ENCODE assay signal across 9 mouse cellular contexts in the genomic region with DNA sequence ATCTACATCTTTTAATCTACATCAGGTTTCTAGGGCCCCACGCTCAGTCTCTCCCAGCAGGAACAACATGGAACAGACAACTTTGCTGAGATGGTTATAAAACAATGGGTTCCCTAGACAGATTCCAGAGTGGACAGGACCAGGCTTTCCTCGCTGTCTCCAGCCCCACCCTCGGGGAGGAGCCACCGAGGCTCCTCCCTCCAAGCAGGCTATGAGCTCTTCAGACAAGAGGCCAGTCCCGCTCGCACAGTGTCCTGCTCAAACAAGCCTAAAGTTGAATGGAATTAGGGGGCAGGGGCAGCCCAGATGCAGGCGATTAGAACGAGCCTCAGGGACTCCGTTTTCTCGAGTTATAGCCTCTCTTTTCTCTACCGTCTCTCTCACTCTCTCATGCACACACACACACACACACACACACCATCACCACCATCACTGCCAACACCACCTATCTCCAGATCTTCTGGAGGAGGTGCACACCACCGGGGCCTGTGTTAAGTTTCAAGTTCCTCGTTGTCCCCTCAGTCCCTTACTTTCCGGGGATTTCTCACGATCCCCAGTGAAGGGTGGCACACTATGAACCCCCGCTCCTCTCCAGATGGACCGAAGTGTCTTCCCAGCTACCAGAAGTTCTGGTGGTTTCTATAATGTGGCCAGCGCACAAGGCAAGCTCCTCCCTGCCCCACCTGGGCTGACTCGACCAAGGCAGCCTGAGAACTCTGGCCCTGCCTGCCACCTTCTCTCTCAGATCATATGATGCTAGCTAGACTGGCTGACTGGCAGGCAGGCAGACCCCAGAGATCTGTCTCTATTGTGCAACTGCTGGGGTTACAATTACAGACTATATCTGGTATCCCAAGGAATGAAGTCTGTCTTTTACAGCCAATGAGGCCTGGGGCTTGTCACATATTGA. TPM values are rescaled to one million over a fixed set of nuclear protein-coding genes. Genes with fewer than 3 reads are reported as not detected.
DNase-seq lines count a peak whose midpoint lies in the region; ATAC-seq and TF ChIP-seq lines count a peak whose summit lies in the region.
"Had no signal": no experiment of that assay in that cellular context is flagged by ENCODE, and none has a peak within 500 bp of the region (broad histone marks: within the 10 kb centered on the region; RNA-seq: fewer than 3 reads in every experiment).

No protein-coding gene starts in this region.

- 44% methylated on average over 19 of the region's 19 CpGs for WGBS in stomach, embryonic 14.5 days
- 47% methylated on average over 19 of the region's 19 CpGs for WGBS in stomach, postnatal 0 days
- WGBS in forebrain, embryonic 14.5 days: 14% methylated on average over 19 of the region's 19 CpGs
- WGBS in midbrain, embryonic 10.5 days: 24% methylated on average over 19 of the region's 19 CpGs
- WGBS in kidney, embryonic 15.5 days: 42% methylated on average over 19 of the region's 19 CpGs

- H3K4me3 ChIP-seq in stomach, embryonic 14.5 days (ENCODE audit: low read depth, low read length): no peak overlapping the region
- no peak overlapping the region for H3K4me3 ChIP-seq in stomach, postnatal 0 days (ENCODE audit: low read depth, low read length)
- no peak overlapping the region for H3K4me3 ChIP-seq in forebrain, embryonic 14.5 days (ENCODE audit: low read depth, low read length)
- H3K4me3 ChIP-seq in midbrain, embryonic 10.5 days: peak overlapping the region; percentile 31
- no peak overlapping the region for H3K4me3 ChIP-seq in kidney, embryonic 15.5 days (replicated peaks)
- H3K4me3 ChIP-seq: left cerebral cortex, adult 2 months had no signal

- H3K27ac ChIP-seq in stomach, embryonic 14.5 days (ENCODE audit: low read length): no peak overlapping the region
- H3K27ac ChIP-seq in stomach, postnatal 0 days (replicated peaks): no peak overlapping the region
- peak overlapping the region; percentile 81 for H3K27ac ChIP-seq in forebrain, embryonic 14.5 days (ENCODE audit: low read depth, low read length)
- peak overlapping the region; percentile 80 for H3K27ac ChIP-seq in midbrain, embryonic 10.5 days (replicated peaks)
- no peak overlapping the region for H3K27ac ChIP-seq in kidney, embryonic 15.5 days
- H3K27ac ChIP-seq: left cerebral cortex, adult 2 months had no signal

- 0 out of 2 replicates have a peak, but pooled peaks have one; percentile 51 for ATAC-seq in stomach, embryonic 14.5 days (ENCODE audit: insufficient number of reproducible peaks, insufficient read depth, low FRiP score, low read depth)
- ATAC-seq in stomach, postnatal 0 days (ENCODE audit: low FRiP score, low TSS enrichment): no peak
- peak; percentile 45 for ATAC-seq in forebrain, embryonic 14.5 days
- ATAC-seq in kidney, embryonic 15.5 days (replicated peaks; ENCODE audit: low FRiP score): no peak

- H3K36me3 ChIP-seq in stomach, embryonic 14.5 days (ENCODE audit: control insufficient read depth, insufficient read depth, low read length): no peaks in the 10 kb centered on the region
- no peaks in the 10 kb centered on the region for H3K36me3 ChIP-seq in stomach, postnatal 0 days (ENCODE audit: control insufficient read depth, insufficient read depth, low read length)
- H3K36me3 ChIP-seq in forebrain, embryonic 14.5 days (ENCODE audit: control insufficient read depth, insufficient read depth, low read length): peaks cover 6% of the 10 kb centered on the region
- peaks cover 14% of the 10 kb centered on the region for H3K36me3 ChIP-seq in midbrain, embryonic 10.5 days
- no peaks in the 10 kb centered on the region for H3K36me3 ChIP-seq in kidney, embryonic 15.5 days

- H3K27me3 ChIP-seq in stomach, embryonic 14.5 days (ENCODE audit: control insufficient read depth, insufficient read depth, low read length): no peaks in the 10 kb centered on the region
- no peaks in the 10 kb centered on the region for H3K27me3 ChIP-seq in stomach, postnatal 0 days (ENCODE audit: control insufficient read depth, insufficient read depth, low read length)
- no peaks in the 10 kb centered on the region for H3K27me3 ChIP-seq in forebrain, embryonic 14.5 days (replicated peaks; ENCODE audit: control insufficient read depth, insufficient read depth, low read length)
- H3K27me3 ChIP-seq in midbrain, embryonic 10.5 days (ENCODE audit: low read depth, poor library complexity, severe bottlenecking): no peaks in the 10 kb centered on the region
- peaks cover 7% of the 10 kb centered on the region; the same call in 1 of the 2 replicates for H3K27me3 ChIP-seq in kidney, embryonic 15.5 days

- H3K9ac ChIP-seq in stomach, embryonic 14.5 days (replicated peaks; ENCODE audit: low read depth, low read length): no peak overlapping the region
- H3K9ac ChIP-seq in stomach, postnatal 0 days (ENCODE audit: low read length): no peak overlapping the region
- H3K9ac ChIP-seq in forebrain, embryonic 14.5 days (ENCODE audit: low read length): peak overlapping the region; percentile 40; the same call in 1 of the 2 replicates
- no peak overlapping the region for H3K9ac ChIP-seq in kidney, embryonic 15.5 days

- DNase-seq in stomach, postnatal 0 days (ENCODE audit: low spot score): no peak
- DNase-seq in forebrain, embryonic 14.5 days (ENCODE audit: low spot score): peak; percentile 82
- DNase-seq in midbrain, embryonic 10.5 days (ENCODE audit: low spot score): peak; percentile 80
- no peak for DNase-seq in adrenal gland, postnatal 4 days (ENCODE audit: low spot score in 2 of 2)
- DNase-seq in adrenal gland, postnatal 14 days: no peak
- DNase-seq in heart, adult 18-20 months: no peak

- no peaks in the 10 kb centered on the region for H3K9me3 ChIP-seq in stomach, embryonic 14.5 days (ENCODE audit: control insufficient read depth, low read depth, low read length)
- no peaks in the 10 kb centered on the region for H3K9me3 ChIP-seq in stomach, postnatal 0 days (ENCODE audit: control insufficient read depth, low read length)
- H3K9me3 ChIP-seq in forebrain, embryonic 14.5 days (replicated peaks; ENCODE audit: control insufficient read depth, low read length): no peaks in the 10 kb centered on the region
- H3K9me3 ChIP-seq in midbrain, embryonic 10.5 days (replicated peaks): no peaks in the 10 kb centered on the region
- H3K9me3 ChIP-seq in kidney, embryonic 15.5 days (replicated peaks): no peaks in the 10 kb centered on the region

- H3K4me1 ChIP-seq in stomach, embryonic 14.5 days (ENCODE audit: control insufficient read depth, insufficient read depth, low read length): 0 out of 2 replicates have a peak, but pooled peaks cover 7% of the 10 kb centered on the region
- no peaks in the 10 kb centered on the region for H3K4me1 ChIP-seq in stomach, postnatal 0 days (replicated peaks; ENCODE audit: control insufficient read depth, insufficient read depth)
- peaks cover 32% of the 10 kb centered on the region for H3K4me1 ChIP-seq in forebrain, embryonic 14.5 days (ENCODE audit: control insufficient read depth, insufficient read depth, low read length)
- H3K4me1 ChIP-seq in midbrain, embryonic 10.5 days: peaks cover 68% of the 10 kb centered on the region
- peaks cover 26% of the 10 kb centered on the region for H3K4me1 ChIP-seq in kidney, embryonic 15.5 days

- no peak for TF ChIP-seq EP300 in stomach, postnatal 0 days (optimal IDR thresholded peaks at IDR 0.05)

- H3K4me2 ChIP-seq in stomach, embryonic 14.5 days (replicated peaks; ENCODE audit: low read depth, low read length): no peak overlapping the region
- no peak overlapping the region for H3K4me2 ChIP-seq in stomach, postnatal 0 days (replicated peaks; ENCODE audit: low read depth)
- peak overlapping the region; percentile 30 for H3K4me2 ChIP-seq in forebrain, embryonic 14.5 days (ENCODE audit: low read length)
- no peak overlapping the region for H3K4me2 ChIP-seq in kidney, embryonic 15.5 days

- no peak for TF ChIP-seq CTCF in stomach, postnatal 0 days (IDR thresholded peaks at IDR 0.05; ENCODE audit: low read depth)

RNA-seq across cellular contexts. Expression of a gene that starts 38.7 kb away (rescaled TPM):
- 2.6 and 2.7 TPM in 2 replicates for polyA plus RNA-seq in stomach, embryonic 14.5 days (2014; fragmentation: Nextera tagmentation; extraction: Ambion mirVana)
- 1.9 and 2.2 TPM in 2 replicates for polyA plus RNA-seq in stomach, postnatal 0 days (2015; fragmentation: Nextera tagmentation; extraction: Ambion mirVana)
- polyA plus RNA-seq in forebrain, embryonic 14.5 days (2014; fragmentation: Nextera tagmentation; extraction: Ambion mirVana): 1.4 and 2.2 TPM in 2 replicates
- polyA plus RNA-seq in midbrain, embryonic 10.5 days (2016; fragmentation: Nextera tagmentation; extraction: Ambion mirVana): 0.43 and 1.4 TPM in 2 replicates
- 1 to 10 TPM; 3.8 to 4.2 TPM for total RNA-seq in adrenal gland, postnatal 4 days (2021)
- 16.2 and 28.2 TPM in 2 replicates for total RNA-seq in adrenal gland, postnatal 14 days (2021)
- total RNA-seq in heart, adult 18-20 months (2021): 1 to 10 TPM; 5.7 to 6.6 TPM
- polyA plus RNA-seq in kidney, embryonic 15.5 days (2015; fragmentation: Nextera tagmentation; extraction: Ambion mirVana): 0.99 and 1.1 TPM in 2 replicates

RNA-seq across cellular contexts. Expression of a gene that starts 42.0 kb away (rescaled TPM):
- 2.2 and 3.1 TPM in 2 replicates for polyA plus RNA-seq in stomach, embryonic 14.5 days (2014; fragmentation: Nextera tagmentation; extraction: Ambion mirVana)
- polyA plus RNA-seq in stomach, postnatal 0 days (2015; fragmentation: Nextera tagmentation; extraction: Ambion mirVana): 1.7 and 2.0 TPM in 2 replicates
- polyA plus RNA-seq in forebrain, embryonic 14.5 days (2014; fragmentation: Nextera tagmentation; extraction: Ambion mirVana): 2.5 and 4.6 TPM in 2 replicates
- polyA plus RNA-seq in midbrain, embryonic 10.5 days (2016; fragmentation: Nextera tagmentation; extraction: Ambion mirVana): 0.41 and 0.91 TPM in 2 replicates
- total RNA-seq in adrenal gland, postnatal 4 days (2021): 1 to 10 TPM; 2.0 to 3.0 TPM
- total RNA-seq in adrenal gland, postnatal 14 days (2021): 1.8 and 1.9 TPM in 2 replicates
- total RNA-seq in heart, adult 18-20 months (2021): 1 to 10 TPM; 2.0 to 3.1 TPM
- polyA plus RNA-seq in kidney, embryonic 15.5 days (2015; fragmentation: Nextera tagmentation; extraction: Ambion mirVana): 2.1 and 2.4 TPM in 2 replicates

Comparison
In these comparisons a context has a peak if more than half of its experiments do, and no peak if none do; other contexts are left out.
1. ATAC-seq: peak in stomach, embryonic 14.5 days (single experiment) and forebrain, embryonic 14.5 days (single experiment); none in stomach, postnatal 0 days (single experiment) and kidney, embryonic 15.5 days (single experiment).
2. H3K27ac ChIP-seq: peak in forebrain, embryonic 14.5 days (single experiment) and midbrain, embryonic 10.5 days (single experiment); none in stomach, embryonic 14.5 days (single experiment), stomach, postnatal 0 days (single experiment) and kidney, embryonic 15.5 days (single experiment).
3. DNase-seq: peak in forebrain, embryonic 14.5 days (single experiment) and midbrain, embryonic 10.5 days (single experiment); none in stomach, postnatal 0 days (single experiment), adrenal gland, postnatal 4 days (0 of 2), adrenal gland, postnatal 14 days (single experiment) and heart, adult 18-20 months (0 of 2).